Mouse (Mus musculus) hindbrain, embryonic 14.5 days (tissue): Measurements from ENCODE around the gene Csf1. TPM values are rescaled to one million over a fixed set of nuclear protein-coding genes. Genes with fewer than 3 reads are reported as not detected.

Experiments used
- polyA plus RNA-seq: library from polyadenylated mRNA; unstranded; fragments of >200 nt; fragmentation: Nextera tagmentation; extraction: Ambion mirVana; gene quantifications from 2 replicates; pipeline ENCODE4 v1.2.1, GENCODE M21; 2014

The Csf1 gene
- polyA plus RNA-seq, 1 experiment from 2014 or later, result 7.8 TPM

Other genes starting within 250 kb of the Csf1 start
- gene Slc6a17, start 242.5 kb downstream of the Csf1 start, polyA plus RNA-seq, result 15.5 and 18.8 TPM in 2 replicates
- gene Ubl4b, start 205.4 kb downstream of the Csf1 start, polyA plus RNA-seq, result not detected in 2 replicates
- 0.12 TPM in 1 of 2 replicates, not detected in the other for gene Alx3, start 165.4 kb downstream of the Csf1 start, polyA plus RNA-seq
- not detected in 2 replicates for gene Gm10961, start 129.1 kb downstream of the Csf1 start, polyA plus RNA-seq
- 158 and 170 TPM in 2 replicates for gene Strip1, start 128.8 kb downstream of the Csf1 start, polyA plus RNA-seq
- 131 and 141 TPM in 2 replicates for gene Ahcyl1, start 63.9 kb downstream of the Csf1 start, polyA plus RNA-seq
- not detected in 2 replicates for gene Eps8l3, start 116.8 kb upstream of the Csf1 start, polyA plus RNA-seq
- gene Gstm5, start 135.4 kb upstream of the Csf1 start, polyA plus RNA-seq, result 255 and 259 TPM in 2 replicates
- gene Gstm7, start 171.3 kb upstream of the Csf1 start, polyA plus RNA-seq, result 45.8 and 54.6 TPM in 2 replicates
- 8.1 and 9.3 TPM in 2 replicates for gene Gstm6, start 183.3 kb upstream of the Csf1 start, polyA plus RNA-seq
- not detected in 2 replicates for gene Gstm3, start 208.8 kb upstream of the Csf1 start, polyA plus RNA-seq
- 7.9 and 8.4 TPM in 2 replicates for gene Gstm2, start 226.0 kb upstream of the Csf1 start, polyA plus RNA-seq